Mouse (Mus musculus): ENCODE results near the gene Lbhd1.
"Not testable (repeated sequence)": the region's sequence is repeated elsewhere in the genome, so short reads cannot be mapped to it uniquely, and the experiment has no call there.

Lbhd1 gene

GRCm38 (mm10) chr19:8872266-8872840, 11.2 kb upstream of the Lbhd1 start:
- no peak for DNase-seq

- no peak for DNase-seq
Measured at GRCm38 (mm10) chr19:8875031-8875430, 8.5 kb upstream of the Lbhd1 start.

GRCm38 (mm10) chr19:8880311-8881033, 3.1 kb upstream of the Lbhd1 start, which contains the start of gene Uqcc3:
Gene Uqcc3, minus strand, starts transcription at chr19:8880923.
- DNase-seq = peak; percentile 94

- DNase-seq = no peak
Measured at GRCm38 (mm10) chr19:8881034-8881392, 2.5 kb upstream of the Lbhd1 start.

- no peak for DNase-seq
Measured at GRCm38 (mm10) chr19:8886916-8887584, 3.5 kb downstream of the Lbhd1 start.

GRCm38 (mm10) chr19:8887585-8888463, 4.3 kb downstream of the Lbhd1 start:
- no peak for DNase-seq

- peak; percentile 97 for DNase-seq
Measured at GRCm38 (mm10) chr19:8888511-8889385, 5.2 kb downstream of the Lbhd1 start, which contains the start of the genes 1810009A15Rik and Gm49416. Gene 1810009A15Rik, plus strand, starts transcription at chr19:8888853. Gene Gm49416, plus strand, starts transcription at chr19:8888926.

GRCm38 (mm10) chr19:8892829-8893766, 9.6 kb downstream of the Lbhd1 start, which contains the start of gene Ints5:
Gene Ints5, plus strand, starts transcription at chr19:8893005.
- DNase-seq = peak; percentile 88

- no peak for DNase-seq
Measured at GRCm38 (mm10) chr19:8895397-8895960, 11.9 kb downstream of the Lbhd1 start.

- DNase-seq = not testable (repeated sequence)
Measured at GRCm38 (mm10) chr19:8896231-8896630, 12.7 kb downstream of the Lbhd1 start.

- peak; percentile 37 for DNase-seq
Measured at GRCm38 (mm10) chr19:8897211-8897864, 13.8 kb downstream of the Lbhd1 start.

GRCm38 (mm10) chr19:8897865-8898495, 14.4 kb downstream of the Lbhd1 start, which contains the start of gene Ganab:
Gene Ganab, plus strand, starts transcription at chr19:8898071.
- DNase-seq = peak; percentile 96

GRCm38 (mm10) chr19:8898576-8898975, 15.0 kb downstream of the Lbhd1 start:
- peak; percentile 31 for DNase-seq

GRCm38 (mm10) chr19:8899079-8899478, 15.5 kb downstream of the Lbhd1 start:
- DNase-seq = no peak

GRCm38 (mm10) chr19:8903412-8903811, 19.9 kb downstream of the Lbhd1 start:
- no peak for DNase-seq

- no peak for DNase-seq
Measured at GRCm38 (mm10) chr19:8908531-8908930, 25.0 kb downstream of the Lbhd1 start.

GRCm38 (mm10) chr19:8911810-8912209, 28.3 kb downstream of the Lbhd1 start:
- DNase-seq = no peak

- DNase-seq = no peak
Measured at GRCm38 (mm10) chr19:8914212-8914611, 30.7 kb downstream of the Lbhd1 start.

- DNase-seq = no peak
Measured at GRCm38 (mm10) chr19:8919000-8919399, 35.5 kb downstream of the Lbhd1 start.

Data from thymus, postnatal 14 days (tissue).